In the genomic region with DNA sequence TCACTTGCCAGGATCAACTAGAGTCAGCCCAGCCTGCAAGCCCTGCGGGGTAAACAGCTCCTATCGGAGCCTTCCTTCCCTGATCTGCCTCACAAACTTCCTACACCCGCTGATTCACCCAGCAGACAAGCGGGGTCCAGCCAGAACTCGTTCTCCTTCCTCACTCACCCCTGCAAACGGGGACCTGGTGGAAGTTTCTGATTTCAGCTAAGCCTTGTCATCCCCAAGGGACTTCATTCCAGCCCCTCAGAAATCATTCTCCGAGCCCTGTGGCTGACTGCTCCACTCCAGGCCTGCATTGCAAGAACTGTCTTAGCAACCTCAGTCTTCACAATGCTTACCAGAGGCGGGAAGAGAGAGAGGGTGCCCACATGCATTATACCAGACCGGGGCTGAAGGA, we compare ENCODE assay signal across 23 mouse cellular contexts. TPM values are rescaled to one million over a fixed set of nuclear protein-coding genes. Genes with fewer than 3 reads are reported as not detected.
DNase-seq lines count a peak whose midpoint lies in the region; ATAC-seq lines count a peak whose summit lies in the region.
"Had no signal": no experiment of that assay in that cellular context is flagged by ENCODE, and none has a peak within 500 bp of the region (broad histone marks: within the 10 kb centered on the region; RNA-seq: fewer than 3 reads in every experiment).

No protein-coding gene starts in this region.

- peaks cover 6% of the 10 kb centered on the region for H3K4me1 ChIP-seq in embryonic facial prominence, embryonic 11.5 days (ENCODE audit: control insufficient read depth, insufficient read depth, low read length)
- peaks cover 18% of the 10 kb centered on the region for H3K4me1 ChIP-seq in limb, embryonic 11.5 days (ENCODE audit: control insufficient read depth, insufficient read depth, low read length)

- peak; percentile 50; the same call in 1 of the 2 replicates for ATAC-seq in embryonic facial prominence, embryonic 11.5 days (replicated peaks; ENCODE audit: insufficient number of reproducible peaks, low FRiP score, low TSS enrichment, low read depth)
- no peak for ATAC-seq in limb, embryonic 11.5 days (ENCODE audit: insufficient number of reproducible peaks, low FRiP score, low TSS enrichment, low read depth)
- ATAC-seq: activated CD4-positive, CD25-positive, alpha-beta regulatory T cell, adult 4 months; forebrain, postnatal 0 days; hindbrain, embryonic 16.5 days; intestine, embryonic 16.5 days; liver, postnatal 0 days; lung, postnatal 0 days had no signal

- no peaks in the 10 kb centered on the region for H3K9me3 ChIP-seq in embryonic facial prominence, embryonic 11.5 days (replicated peaks; ENCODE audit: control insufficient read depth, low read length)
- H3K9me3 ChIP-seq in limb, embryonic 11.5 days (ENCODE audit: control insufficient read depth, low read length) = no peaks in the 10 kb centered on the region
- H3K9me3 ChIP-seq: heart, embryonic 15.5 days; midbrain, embryonic 12.5 days had no signal

- DNase-seq in heart, adult 11 months = peak; percentile 87
- DNase-seq in heart, adult 18-20 months = no peak
- peak; percentile 64 for DNase-seq in 416B (ENCODE audit: low read depth)
- peak; percentile 70 for DNase-seq in embryonic facial prominence, embryonic 11.5 days (ENCODE audit: low spot score)
- DNase-seq in limb, embryonic 11.5 days (ENCODE audit: low spot score) = peak; percentile 42
- DNase-seq in left cerebral cortex, postnatal 14 days (ENCODE audit: low spot score in 2 of 2) = no peak
- no peak for DNase-seq in B cell, adult 2 months
- DNase-seq: adrenal gland, adult 8-10 months; cerebellum, adult 18-20 months; cerebellum, postnatal 14 days; forebrain, postnatal 0 days; gastrocnemius, postnatal 36 days; heart, postnatal 36 days; kidney, postnatal 10 days; liver, postnatal 0 days had no signal

- no peaks in the 10 kb centered on the region for H3K27me3 ChIP-seq in embryonic facial prominence, embryonic 11.5 days (ENCODE audit: control insufficient read depth, insufficient read depth, low read length)
- no peaks in the 10 kb centered on the region for H3K27me3 ChIP-seq in limb, embryonic 11.5 days (ENCODE audit: control insufficient read depth, insufficient read depth, low read length)
- H3K27me3 ChIP-seq: heart, embryonic 15.5 days; midbrain, embryonic 12.5 days had no signal

- H3K36me3 ChIP-seq in embryonic facial prominence, embryonic 11.5 days (replicated peaks; ENCODE audit: control insufficient read depth, insufficient read depth, low read depth, low read length) = no peaks in the 10 kb centered on the region
- no peaks in the 10 kb centered on the region for H3K36me3 ChIP-seq in limb, embryonic 11.5 days (ENCODE audit: control insufficient read depth, insufficient read depth, low read length)
- H3K36me3 ChIP-seq: heart, embryonic 15.5 days; midbrain, embryonic 12.5 days had no signal

- H3K9ac ChIP-seq in embryonic facial prominence, embryonic 11.5 days (replicated peaks; ENCODE audit: low read length) = 0 out of 2 replicates have a peak overlapping the region, but pooled peaks have one; percentile 18
- H3K9ac ChIP-seq in limb, embryonic 11.5 days (ENCODE audit: low read length) = no peak overlapping the region
- H3K9ac ChIP-seq: forebrain, postnatal 0 days; heart, embryonic 15.5 days; liver, postnatal 0 days; midbrain, embryonic 12.5 days had no signal

- intact Hi-C loops in left cerebral cortex, postnatal 14 days (cut with DNase I) = no loop called here

- no peak overlapping the region for H3K4me3 ChIP-seq in embryonic facial prominence, embryonic 11.5 days (ENCODE audit: low read depth, low read length)
- no peak overlapping the region for H3K4me3 ChIP-seq in limb, embryonic 11.5 days (ENCODE audit: low read depth, low read length)
- H3K4me3 ChIP-seq: heart, embryonic 15.5 days; layer of hippocampus, adult 2 months; midbrain, embryonic 12.5 days had no signal

- WGBS in embryonic facial prominence, embryonic 11.5 days = 37% methylated on average over 9 of the region's 9 CpGs
- WGBS in limb, embryonic 11.5 days = 44% methylated on average over 9 of the region's 9 CpGs

- no peak overlapping the region for H3K4me2 ChIP-seq in embryonic facial prominence, embryonic 11.5 days (ENCODE audit: low read depth, low read length)
- H3K4me2 ChIP-seq in limb, embryonic 11.5 days (ENCODE audit: low read depth, severe bottlenecking) = no peak overlapping the region
- H3K4me2 ChIP-seq: heart, embryonic 15.5 days; liver, embryonic 11.5 days; midbrain, embryonic 12.5 days had no signal

- peak overlapping the region; percentile 62 for H3K27ac ChIP-seq in embryonic facial prominence, embryonic 11.5 days (replicated peaks; ENCODE audit: low read depth, low read length)
- peak overlapping the region; percentile 56; the same call in 1 of the 2 replicates for H3K27ac ChIP-seq in limb, embryonic 11.5 days (replicated peaks; ENCODE audit: low read depth, low read length)
- H3K27ac ChIP-seq: heart, embryonic 15.5 days; layer of hippocampus, adult 2 months; midbrain, embryonic 12.5 days had no signal

RNA-seq across cellular contexts. Expression of gene Ptpn3, which starts 39.8 kb away (rescaled TPM):
- 10 to 100 TPM; 34.5 to 41.4 TPM for total RNA-seq in heart, adult 18-20 months (2021)
- 1.9 and 2.5 TPM in 2 replicates for polyA plus RNA-seq in embryonic facial prominence, embryonic 11.5 days (2014; fragmentation: Nextera tagmentation; extraction: Ambion mirVana)
- 0.73 and 1.2 TPM in 2 replicates for polyA plus RNA-seq in limb, embryonic 11.5 days (2014; fragmentation: Nextera tagmentation; extraction: Ambion mirVana)
- total RNA-seq in left cerebral cortex, postnatal 14 days (2021) = 10 to 100 TPM; 37.9 to 51.9 TPM

Comparison
In these comparisons a context has a peak if more than half of its experiments do, and no peak if none do; other contexts are left out.
1. DNase-seq: peak in heart, adult 11 months (single experiment), 416B (single experiment), embryonic facial prominence, embryonic 11.5 days (single experiment) and limb, embryonic 11.5 days (single experiment); none in heart, adult 18-20 months (0 of 2), left cerebral cortex, postnatal 14 days (0 of 2) and B cell, adult 2 months (0 of 2).